Mouse (Mus musculus) megakaryocyte progenitor cell, adult 5-6 weeks (primary cell): ENCODE data around the gene Ranbp17. TPM values are rescaled to one million over a fixed set of nuclear protein-coding genes. Genes with fewer than 3 reads are reported as not detected.

ENCODE experiments used
- ATAC-seq: replicated peaks from 2 replicates; pipeline ENCODE4 v1.8.0; 2016; ENCODE audit warnings: mild to moderate bottlenecking, moderate TSS enrichment, inconsistent platforms; ENCODE audit not compliant: poor library complexity
- total RNA-seq, 2 experiments: library from RNA; stranded (forward) in 1 of 2; stranded (reverse) in 1 of 2; fragments of 157-497, 149-512 nt in 1 of 2; fragments of 200-1000 nt in 1 of 2; gene quantifications; 2 replicates each; pipeline versions ENCODE4 v1.2.3 to v1.2.4; 2015 to 2017

The Ranbp17 gene
- total RNA-seq, 2 experiments from 2014 or later: 2.6 to 5.2 TPM

DNA sequence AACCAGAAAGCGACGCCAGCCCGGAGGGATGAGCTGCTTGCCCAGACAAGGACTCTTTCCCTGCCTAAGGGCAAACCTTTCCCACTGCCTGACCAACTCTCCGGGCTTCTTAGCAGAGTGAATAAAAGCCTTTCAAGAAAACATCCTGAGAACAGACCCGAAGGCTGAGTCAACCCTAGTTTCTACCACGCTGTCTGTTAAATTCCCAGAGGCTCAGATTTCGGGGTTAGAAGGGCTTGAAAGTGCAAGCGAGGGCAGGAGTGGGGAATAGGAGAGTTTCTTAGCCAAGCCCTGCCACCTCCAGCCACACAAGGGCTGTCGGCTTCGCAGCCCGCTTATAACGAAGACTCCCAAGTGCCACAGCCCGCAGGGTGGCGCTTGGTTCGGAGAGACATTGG lies 314.4 kb downstream of the Ranbp17 start:
- ATAC-seq: no peak

DNA sequence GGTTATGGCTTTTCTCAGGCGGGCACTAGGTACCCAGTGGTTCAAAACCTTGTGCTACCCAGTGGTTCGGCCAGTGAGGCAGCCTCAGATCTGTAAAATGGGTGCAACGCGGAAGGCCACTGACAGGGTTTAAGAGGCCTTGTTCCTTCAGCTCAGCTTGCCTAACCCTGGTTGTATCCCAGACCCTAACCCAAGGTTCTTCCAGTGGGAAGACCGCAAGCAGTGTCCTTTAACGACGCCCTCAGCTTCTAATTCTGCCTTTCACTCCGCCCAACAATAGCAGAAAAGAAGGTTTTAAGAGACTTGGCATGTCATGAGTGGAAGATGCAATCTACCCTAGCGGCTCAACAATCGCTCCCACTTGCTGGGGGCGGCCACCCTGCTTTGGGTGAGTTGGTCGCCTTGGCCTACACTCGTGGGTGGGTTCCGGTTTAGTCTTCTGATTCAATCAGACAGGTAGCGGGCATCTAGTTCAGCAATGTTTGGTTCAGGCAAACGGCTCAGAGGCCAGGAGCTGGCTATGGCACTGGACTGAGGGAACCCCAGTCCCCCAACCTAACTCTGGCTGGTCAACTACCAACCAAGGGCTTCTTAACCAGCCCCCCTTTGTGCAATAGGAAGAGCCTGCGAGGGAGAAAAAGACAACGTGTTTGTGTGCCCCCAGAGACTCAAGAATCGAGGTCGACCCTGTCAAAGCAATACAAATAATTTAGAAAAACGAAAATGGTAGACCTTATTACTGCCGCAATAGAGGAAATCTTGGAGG lies 315.0 kb downstream of the Ranbp17 start:
- no peak for ATAC-seq

DNA sequence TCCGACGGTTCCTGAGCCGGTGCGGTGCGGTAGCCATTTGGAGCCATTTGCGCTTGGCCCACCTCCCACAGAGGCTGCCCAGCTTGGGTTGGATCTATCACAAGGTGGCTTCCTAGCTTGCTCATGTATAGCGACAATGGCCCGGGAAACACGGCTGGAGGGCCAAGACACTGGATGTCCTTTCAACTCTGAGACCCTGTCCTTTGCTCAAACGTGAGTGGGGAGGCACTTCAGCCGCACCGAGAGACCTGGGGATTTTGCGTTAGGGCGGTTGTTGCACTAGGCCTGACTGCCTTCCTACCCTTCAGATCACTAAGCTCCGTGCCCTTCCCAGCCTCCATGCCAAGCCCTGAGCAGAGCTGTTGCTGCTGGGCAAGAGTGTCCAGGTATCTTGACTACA lies 315.9 kb downstream of the Ranbp17 start:
- ATAC-seq: no peak

DNA sequence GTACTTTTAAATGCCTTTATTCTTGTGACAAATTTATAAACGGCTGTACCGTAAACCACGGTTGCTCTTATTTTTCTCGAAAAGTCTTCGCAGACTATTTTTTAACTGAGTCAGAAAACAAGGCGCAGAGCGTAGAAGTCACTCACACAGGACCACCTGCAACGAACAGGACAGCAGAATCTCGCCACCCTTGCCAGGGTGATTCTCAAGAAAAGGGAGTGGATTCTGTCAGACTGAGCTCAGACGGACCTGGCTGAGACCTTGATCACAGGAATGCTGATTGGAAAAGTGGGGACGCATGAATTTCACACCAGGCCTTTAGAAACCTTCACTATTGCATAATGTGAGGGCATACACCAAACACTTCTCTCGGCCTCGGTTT lies 316.4 kb downstream of the Ranbp17 start:
- ATAC-seq: no peak

DNA sequence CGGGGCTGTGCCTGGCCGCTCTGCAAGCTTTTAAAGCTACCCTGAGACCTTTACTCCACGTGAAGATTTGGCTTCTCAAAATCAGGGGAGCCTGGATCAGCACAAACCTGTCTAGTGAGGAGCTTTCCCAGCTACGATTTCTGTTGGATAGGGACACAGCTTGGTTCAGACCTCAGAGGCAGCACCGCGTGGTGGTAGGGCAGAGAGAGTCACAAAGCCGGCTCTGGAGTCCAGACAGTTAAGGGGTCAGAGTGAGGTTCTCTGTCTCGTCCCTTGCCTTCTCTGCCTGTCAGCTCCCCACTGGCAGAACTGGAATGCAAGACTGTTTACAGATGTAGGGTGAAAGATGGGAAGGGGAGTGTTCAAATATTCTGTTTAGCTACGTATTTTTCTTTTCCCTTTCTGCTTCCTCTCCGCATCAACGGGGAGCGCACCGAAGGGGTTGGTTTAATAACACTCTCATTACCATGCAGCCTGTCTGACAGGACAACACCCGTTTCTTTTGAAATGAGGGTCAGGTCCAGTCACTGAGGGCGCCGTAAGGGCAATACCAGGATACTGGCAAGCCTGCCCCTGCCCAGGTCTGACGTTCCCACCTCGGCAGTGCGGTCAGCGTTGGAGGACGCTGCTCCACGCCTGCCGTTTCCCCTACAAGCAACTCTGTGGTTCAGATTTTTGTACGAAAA lies 317.0 kb downstream of the Ranbp17 start:
- no peak for ATAC-seq

DNA sequence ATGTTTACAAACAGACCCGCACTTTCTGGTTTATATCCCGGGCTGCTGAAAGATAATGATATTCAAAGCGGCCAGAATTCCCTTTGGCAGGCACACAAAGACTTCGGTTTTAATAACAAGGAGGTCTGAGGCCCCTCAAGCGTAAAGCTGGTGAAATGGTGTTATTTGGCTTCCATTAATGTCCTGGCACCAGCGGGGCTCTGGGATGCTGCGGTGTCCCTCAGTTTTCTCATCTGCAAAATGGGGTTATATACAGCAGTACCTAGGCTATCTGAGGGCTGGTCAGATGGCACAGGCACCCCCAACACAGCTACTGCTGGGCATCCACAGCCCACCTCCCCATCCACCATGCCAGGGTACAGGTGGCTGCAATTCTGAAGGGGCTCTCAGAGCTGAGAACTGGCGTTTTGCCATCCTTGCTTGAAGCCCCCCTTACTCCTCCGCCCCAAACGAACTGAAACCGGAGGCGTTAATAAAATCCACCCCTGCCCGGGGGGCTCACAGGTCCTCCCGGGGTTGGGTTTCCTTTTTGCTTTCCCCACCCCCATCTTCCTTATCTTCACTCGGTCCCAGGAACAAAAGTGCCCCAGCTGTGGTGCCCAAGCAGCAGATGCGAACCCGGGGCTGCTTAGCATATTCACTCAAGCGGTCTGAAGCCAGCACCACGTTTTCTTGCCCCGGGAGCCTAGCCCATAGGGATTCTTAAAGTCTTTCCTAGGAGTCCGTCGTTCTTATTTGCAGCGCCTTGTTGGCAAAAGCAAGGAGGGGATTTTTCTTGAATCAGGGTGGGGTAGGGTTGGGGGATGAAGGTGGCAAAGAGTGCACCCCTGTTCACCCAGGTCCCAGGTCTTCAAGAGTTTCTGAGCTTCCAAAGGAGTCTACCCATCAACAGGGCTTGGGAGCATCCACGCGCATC lies 317.8 kb downstream of the Ranbp17 start:
- ATAC-seq: no peak

- no peak for ATAC-seq
Observed at GRCm38 (mm10) chr11:33195061-33195460, 318.5 kb downstream of the Ranbp17 start.

- ATAC-seq: no peak
Observed at GRCm38 (mm10) chr11:33193695-33194094, 319.9 kb downstream of the Ranbp17 start.

DNA sequence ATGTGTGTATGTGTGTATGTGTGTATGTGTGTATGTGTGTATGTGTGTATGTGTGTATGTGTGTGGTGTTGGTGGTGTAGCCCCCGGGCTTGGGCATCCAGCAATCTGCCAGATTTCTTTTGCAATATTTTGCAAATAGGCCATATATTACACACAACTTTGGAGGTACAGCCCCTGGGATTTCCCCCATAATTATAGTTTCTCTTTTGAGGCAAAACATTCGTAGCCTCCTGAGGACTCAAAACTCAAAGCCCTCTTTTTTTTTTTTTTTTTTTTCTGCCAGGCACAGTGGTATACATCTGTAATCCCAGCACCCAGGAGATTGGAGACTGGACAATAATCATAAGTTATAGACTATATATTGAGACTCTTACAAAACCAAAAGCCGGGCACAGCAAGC lies 331.7 kb downstream of the Ranbp17 start:
- ATAC-seq: no peak

GRCm38 (mm10) chr11:33180701-33181116 lies 332.8 kb downstream of the Ranbp17 start:
- no peak for ATAC-seq

- no peak for ATAC-seq
Observed at GRCm38 (mm10) chr11:33179802-33180201, 333.7 kb downstream of the Ranbp17 start.

- peak; percentile 96 for ATAC-seq
Observed at GRCm38 (mm10) chr11:33176525-33177245, 336.9 kb downstream of the Ranbp17 start.

- no peak for ATAC-seq
Observed at GRCm38 (mm10) chr11:33175768-33176167, 337.8 kb downstream of the Ranbp17 start.

DNA sequence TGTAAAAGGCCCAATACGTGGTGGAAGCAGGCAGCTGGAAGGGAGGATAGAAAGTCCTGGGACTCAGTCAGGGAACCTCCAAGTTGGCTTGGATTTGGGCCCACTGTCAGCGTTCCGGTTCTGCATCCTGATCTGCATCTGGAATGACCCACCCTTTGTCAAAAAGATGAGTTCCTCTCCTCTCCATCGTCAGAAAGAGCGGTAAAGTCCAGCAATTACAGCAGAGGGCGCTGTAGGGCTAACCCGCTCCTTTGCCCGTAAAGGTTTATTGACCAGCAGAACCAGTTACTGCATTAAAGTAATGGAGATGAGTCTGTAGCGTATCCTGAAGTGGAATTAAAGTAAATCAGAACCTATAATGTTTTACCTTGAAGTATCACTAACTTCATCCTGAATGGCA lies 343.1 kb downstream of the Ranbp17 start:
- ATAC-seq: peak; percentile 96

DNA sequence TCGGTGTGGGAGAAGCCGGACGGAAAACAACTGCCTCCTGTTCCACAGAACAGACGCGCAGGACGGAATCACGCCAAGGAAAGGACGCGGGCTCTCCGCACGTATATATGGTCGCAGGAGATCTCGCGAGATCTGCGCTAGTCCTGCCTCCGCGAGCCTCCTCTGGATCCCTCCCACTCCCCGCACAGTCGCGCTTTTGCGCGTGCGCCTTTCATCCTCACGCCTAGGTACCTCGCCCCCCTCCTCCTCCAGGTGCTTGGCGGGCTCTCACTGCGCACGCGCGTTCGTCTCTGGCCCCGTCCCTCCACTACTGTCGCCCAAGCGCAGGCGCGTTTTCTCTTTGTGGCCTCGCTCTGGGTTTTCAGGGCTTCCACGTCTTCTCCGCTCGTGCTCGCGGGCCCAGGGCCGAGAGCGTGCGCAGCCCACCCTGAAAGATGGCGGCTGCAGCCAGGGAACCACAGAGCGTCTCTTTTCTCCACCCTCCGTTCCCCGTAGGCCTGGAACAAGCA lies 350.5 kb downstream of the Ranbp17 start, which contains the start of gene Npm1:
Gene Npm1 (minus strand): TSS at position 209 of the 509 bp plus-strand sequence.
- peak; percentile 91 for ATAC-seq

GRCm38 (mm10) chr11:33162211-33162997 lies 351.1 kb downstream of the Ranbp17 start:
- peak; percentile 66 for ATAC-seq
